14 mouse cellular contexts compared by ENCODE assay signal in the genomic region with DNA sequence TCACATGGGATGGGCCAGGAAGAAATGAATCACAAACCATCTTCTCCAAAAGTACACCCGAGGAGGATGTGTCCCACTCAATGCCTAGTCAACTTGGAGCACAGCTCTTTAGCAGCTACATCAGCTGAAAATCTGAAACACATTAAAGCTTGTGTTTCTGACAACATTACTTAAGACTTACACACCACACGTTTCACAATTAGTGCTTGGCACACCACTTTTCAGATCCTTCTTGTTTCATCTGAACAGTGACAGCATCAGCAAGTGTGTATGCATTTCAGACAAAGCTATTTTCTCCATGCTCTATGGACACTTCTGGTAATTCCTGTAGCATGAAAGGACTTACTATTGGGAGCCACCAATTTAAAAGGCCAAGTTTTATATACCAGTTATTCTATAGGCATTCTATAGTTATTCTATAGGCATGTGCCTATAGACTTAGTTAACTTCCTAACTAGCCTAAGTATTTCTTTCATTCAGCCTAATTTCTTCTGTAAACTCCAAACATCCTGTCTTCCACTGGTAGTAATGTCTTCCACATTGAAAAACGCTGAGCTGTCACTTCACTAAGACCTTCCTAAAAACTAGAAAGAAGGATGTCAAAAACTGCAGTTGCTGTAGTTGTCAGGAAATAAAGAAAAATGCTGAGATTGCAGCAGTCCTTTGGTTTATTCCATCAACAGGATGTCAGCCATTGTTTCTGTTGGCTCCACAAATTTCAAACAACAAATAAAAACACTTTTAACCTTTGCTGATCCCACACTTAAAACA. TPM values are rescaled to one million over a fixed set of nuclear protein-coding genes. Genes with fewer than 3 reads are reported as not detected.
DNase-seq lines count a peak whose midpoint lies in the region; ATAC-seq and TF ChIP-seq lines count a peak whose summit lies in the region.
"Had no signal": no experiment of that assay in that cellular context is flagged by ENCODE, and none has a peak within 500 bp of the region (broad histone marks: within the 10 kb centered on the region; RNA-seq: fewer than 3 reads in every experiment).

No protein-coding gene starts in this region.

- peaks cover 62% of the 10 kb centered on the region for H3K36me3 ChIP-seq in heart, adult 2 months (ENCODE audit: control insufficient read depth, insufficient read depth, low read length)
- H3K36me3 ChIP-seq in heart, embryonic 10.5 days = no peaks in the 10 kb centered on the region
- no peaks in the 10 kb centered on the region for H3K36me3 ChIP-seq in lung, embryonic 14.5 days (ENCODE audit: insufficient read depth)
- no peaks in the 10 kb centered on the region; the same call in 1 of the 2 replicates for H3K36me3 ChIP-seq in liver, embryonic 14.5 days (replicated peaks; ENCODE audit: control insufficient read depth, insufficient read depth, low read depth)
- H3K36me3 ChIP-seq in hindbrain, postnatal 0 days (ENCODE audit: insufficient read depth, low read length) = no peaks in the 10 kb centered on the region
- H3K36me3 ChIP-seq: hindbrain, embryonic 13.5 days had no signal

- peak overlapping the region; percentile 6; the same call in 1 of the 2 replicates for H3K27ac ChIP-seq in heart, adult 2 months
- no peak overlapping the region for H3K27ac ChIP-seq in heart, embryonic 10.5 days
- no peak overlapping the region for H3K27ac ChIP-seq in lung, embryonic 14.5 days (ENCODE audit: low read depth)
- H3K27ac ChIP-seq in liver, embryonic 14.5 days = peak overlapping the region; percentile 69
- no peak overlapping the region for H3K27ac ChIP-seq in hindbrain, postnatal 0 days
- H3K27ac ChIP-seq: forebrain, embryonic 10.5 days; hindbrain, embryonic 13.5 days; midbrain, embryonic 10.5 days had no signal

- intact Hi-C loops in heart, adult 2 months (cut with DNase I) = no loop called here

- WGBS in heart, adult 2 months = 12% methylated on average over 3 of the region's 3 CpGs
- 74% methylated on average over 3 of the region's 3 CpGs for WGBS in heart, embryonic 10.5 days
- 53% methylated on average over 3 of the region's 3 CpGs for WGBS in lung, embryonic 14.5 days
- 51% methylated on average over 3 of the region's 3 CpGs for WGBS in liver, embryonic 14.5 days (ENCODE audit: insufficient replicate concordance)
- WGBS in hindbrain, postnatal 0 days = 68% methylated on average over 3 of the region's 3 CpGs

- peaks cover 27% of the 10 kb centered on the region for H3K4me1 ChIP-seq in heart, adult 2 months (ENCODE audit: control insufficient read depth, insufficient read depth, low read length)
- H3K4me1 ChIP-seq in heart, embryonic 10.5 days = peaks cover 36% of the 10 kb centered on the region
- H3K4me1 ChIP-seq in lung, embryonic 14.5 days (ENCODE audit: insufficient read depth) = 0 out of 2 replicates have a peak, but pooled peaks cover 3% of the 10 kb centered on the region
- peaks cover 56 to 79% of the 10 kb centered on the region in 2 experiments for H3K4me1 ChIP-seq in liver, embryonic 14.5 days (replicated peaks; ENCODE audit: control insufficient read depth in 2 of 2, insufficient read depth in 2 of 2, low read length in 1 of 2)
- H3K4me1 ChIP-seq in hindbrain, postnatal 0 days (ENCODE audit: insufficient read depth, low read length) = no peaks in the 10 kb centered on the region

- DNase-seq in heart, adult 2 months = no peak
- no peak for DNase-seq in heart, embryonic 10.5 days (ENCODE audit: low spot score)
- peak; percentile 19 for DNase-seq in lung, embryonic 14.5 days
- DNase-seq in lung, postnatal 25 days (ENCODE audit: low spot score) = no peak
- DNase-seq in liver, embryonic 14.5 days (ENCODE audit: low read depth in 3 of 3, low spot score in 3 of 3) = no peak
- no peak for DNase-seq in hindbrain, postnatal 0 days (ENCODE audit: low spot score)
- DNase-seq in T-cell, adult 2 months (ENCODE audit: low spot score) = no peak
- no peak for DNase-seq in adrenal gland, adult 18-20 months (ENCODE audit: low spot score in 2 of 2)
- DNase-seq: adrenal gland, postnatal 14 days; cerebellum, adult 11 months; lung, adult 18-20 months had no signal

- no peak overlapping the region for H3K4me3 ChIP-seq in heart, adult 2 months
- H3K4me3 ChIP-seq in heart, embryonic 10.5 days = no peak overlapping the region
- H3K4me3 ChIP-seq in lung, embryonic 14.5 days (ENCODE audit: low read depth, low read length) = no peak overlapping the region
- no peak overlapping the region for H3K4me3 ChIP-seq in liver, embryonic 14.5 days (ENCODE audit: insufficient read depth in 1 of 2, low read depth in 2 of 2, low read length in 2 of 2)
- no peak overlapping the region for H3K4me3 ChIP-seq in hindbrain, postnatal 0 days (ENCODE audit: low read length)
- H3K4me3 ChIP-seq: forebrain, embryonic 10.5 days; hindbrain, embryonic 13.5 days; midbrain, embryonic 10.5 days had no signal

- no peak overlapping the region for H3K4me2 ChIP-seq in lung, embryonic 14.5 days
- H3K4me2 ChIP-seq in liver, embryonic 14.5 days (ENCODE audit: low read depth) = peak overlapping the region; percentile 42
- no peak overlapping the region for H3K4me2 ChIP-seq in hindbrain, postnatal 0 days (ENCODE audit: low read depth, low read length)
- H3K4me2 ChIP-seq: hindbrain, embryonic 13.5 days had no signal

- H3K9ac ChIP-seq in heart, adult 2 months (ENCODE audit: low read depth, low read length) = 0 out of 2 replicates have a peak overlapping the region, but pooled peaks have one; percentile 16
- H3K9ac ChIP-seq in lung, embryonic 14.5 days = no peak overlapping the region
- no peak overlapping the region; the same call in 1 of the 2 replicates for H3K9ac ChIP-seq in liver, embryonic 14.5 days (replicated peaks)
- H3K9ac ChIP-seq in hindbrain, postnatal 0 days (replicated peaks; ENCODE audit: low read length) = no peak overlapping the region
- H3K9ac ChIP-seq: hindbrain, embryonic 13.5 days had no signal

- no peak for TF ChIP-seq CTCF in heart, adult 2 months (IDR thresholded peaks at IDR 0.05)
- no peak for TF ChIP-seq CTCF in lung, embryonic 14.5 days (IDR thresholded peaks at IDR 0.05; ENCODE audit: low read depth)
- no peak for TF ChIP-seq CTCF in liver, embryonic 14.5 days (IDR thresholded peaks at IDR 0.05; ENCODE audit: low read depth)
- no peak for TF ChIP-seq CTCF in hindbrain, postnatal 0 days (IDR thresholded peaks at IDR 0.05; ENCODE audit: low read depth)

- no peaks in the 10 kb centered on the region for H3K27me3 ChIP-seq in heart, adult 2 months (ENCODE audit: control insufficient read depth, insufficient read depth, low read length)
- H3K27me3 ChIP-seq in heart, embryonic 10.5 days (ENCODE audit: insufficient read depth, poor library complexity, severe bottlenecking) = no peaks in the 10 kb centered on the region
- no peaks in the 10 kb centered on the region for H3K27me3 ChIP-seq in lung, embryonic 14.5 days (ENCODE audit: insufficient read depth, low read length)
- H3K27me3 ChIP-seq in liver, embryonic 14.5 days (ENCODE audit: control insufficient read depth, insufficient read depth, low read length) = no peaks in the 10 kb centered on the region
- H3K27me3 ChIP-seq in hindbrain, postnatal 0 days (ENCODE audit: insufficient read depth, low read length) = no peaks in the 10 kb centered on the region
- H3K27me3 ChIP-seq: hindbrain, embryonic 13.5 days had no signal

- H3K9me3 ChIP-seq in heart, embryonic 10.5 days = no peaks in the 10 kb centered on the region
- no peaks in the 10 kb centered on the region for H3K9me3 ChIP-seq in lung, embryonic 14.5 days (ENCODE audit: low read depth, low read length)
- no peaks in the 10 kb centered on the region for H3K9me3 ChIP-seq in liver, embryonic 14.5 days (ENCODE audit: control insufficient read depth, low read length)
- H3K9me3 ChIP-seq in hindbrain, postnatal 0 days (ENCODE audit: low read length) = no peaks in the 10 kb centered on the region
- H3K9me3 ChIP-seq: forebrain, embryonic 10.5 days; hindbrain, embryonic 13.5 days; midbrain, embryonic 10.5 days had no signal

- no peak for TF ChIP-seq EP300 in heart, adult 2 months (IDR thresholded peaks at IDR 0.05; ENCODE audit: insufficient read depth, low read depth, low read length)
- TF ChIP-seq EP300 in liver, embryonic 14.5 days (IDR thresholded peaks at IDR 0.05; ENCODE audit: low read depth) = no peak

- peaks cover 10% of the 10 kb centered on the region for H3K79me2 ChIP-seq in heart, adult 2 months (replicated peaks; ENCODE audit: control insufficient read depth, insufficient read depth, low read length)

- no peak for ATAC-seq in lung, embryonic 14.5 days (ENCODE audit: insufficient read depth)
- ATAC-seq in liver, embryonic 14.5 days (ENCODE audit: insufficient read depth) = no peak
- no peak for ATAC-seq in hindbrain, postnatal 0 days

- TF ChIP-seq POLR2A in heart, adult 2 months (IDR thresholded peaks at IDR 0.05; ENCODE audit: insufficient read depth, low read depth, low read length) = no peak

RNA-seq across cellular contexts. Expression of a gene that starts 11.5 kb away (rescaled TPM):
- 100 to 1,000 TPM; 143 to 147 TPM for total RNA-seq in heart, adult 2 months (2021)
- 63.2 and 101 TPM in 2 replicates for polyA plus RNA-seq in heart, adult 2 months (2012; rRNA removed)
- 143 and 206 TPM in 2 replicates for polyA plus RNA-seq in heart, embryonic 10.5 days (2016; fragmentation: Nextera tagmentation; extraction: Ambion mirVana)
- 179 and 186 TPM in 2 replicates for polyA plus RNA-seq in lung, embryonic 14.5 days (2014; fragmentation: Nextera tagmentation; extraction: Ambion mirVana)
- 66.9 and 70.0 TPM in 2 replicates for polyA plus RNA-seq in liver, embryonic 14.5 days (2012; rRNA removed)
- 95.9 and 109 TPM in 2 replicates for polyA plus RNA-seq in liver, embryonic 14.5 days (2014; fragmentation: Nextera tagmentation; extraction: Ambion mirVana)
- 389 and 472 TPM in 2 replicates for total RNA-seq in hindbrain, postnatal 0 days (2014; rRNA removed)
- 129 and 136 TPM in 2 replicates for polyA plus RNA-seq in hindbrain, postnatal 0 days (2015; fragmentation: Nextera tagmentation; extraction: Ambion mirVana)
- 100 to 1,000 TPM; 258 to 298 TPM for total RNA-seq in adrenal gland, adult 18-20 months (2021)

Comparison
In these comparisons a context has a peak if more than half of its experiments do, and no peak if none do; other contexts are left out.
1. H3K27ac ChIP-seq: peak in heart, adult 2 months (single experiment) and liver, embryonic 14.5 days (single experiment); none in heart, embryonic 10.5 days (single experiment), lung, embryonic 14.5 days (single experiment) and hindbrain, postnatal 0 days (single experiment).